Mouse (Mus musculus) bone marrow macrophage, adult 2 months (primary cell): ENCODE results near the gene Rnps1.

Source experiments
- CTCF ChIP-seq: IDR thresholded peaks from 2 replicates; pipeline ENCODE4 v1.5.1; 2012; ENCODE audit warnings: low read depth, mild to moderate bottlenecking, low read length, moderate library complexity
- POLR2A ChIP-seq: IDR thresholded peaks from 2 replicates; pipeline ENCODE4 v1.6.1; 2012; ENCODE audit warnings: mild to moderate bottlenecking, low read depth, low read length, borderline replicate concordance

GRCm38 (mm10) chr17:24443409-24443808 is 29.0 kb downstream of the Rnps1 start:
- TF ChIP-seq POLR2A (no peak), CTCF (no peak)
